Comparison of ENCODE assay signal across 9 mouse cellular contexts in genomic region chr8:108611792-108612413, GRCm38 (mm10).
DNase-seq lines count a peak whose midpoint lies in the region; ATAC-seq lines count a peak whose summit lies in the region.
"Had no signal": no experiment of that assay in that cellular context is flagged by ENCODE, and none has a peak within 500 bp of the region (broad histone marks: within the 10 kb centered on the region; RNA-seq: fewer than 3 reads in every experiment).

No protein-coding gene starts in this region.

- no peaks in the 10 kb centered on the region for H3K9me3 ChIP-seq in liver, embryonic 13.5 days (replicated peaks)
- no peaks in the 10 kb centered on the region for H3K9me3 ChIP-seq in intestine, embryonic 16.5 days (ENCODE audit: control insufficient read depth, low read length)
- H3K9me3 ChIP-seq: embryonic facial prominence, embryonic 15.5 days had no signal

- DNase-seq in embryo, embryonic 11 days = peak; percentile 23
- DNase-seq in embryo, embryonic 10.5 days (ENCODE audit: low spot score) = no peak
- peak; percentile 16 to 32 for DNase-seq in spleen, postnatal 36 days (ENCODE audit: low spot score in 2 of 2)
- DNase-seq in spleen, postnatal 14 days (ENCODE audit: low spot score in 2 of 2) = no peak
- peak; percentile 23 for DNase-seq in liver, embryonic 13.5 days
- DNase-seq in thymus, postnatal 4 days = peak; percentile 27
- no peak for DNase-seq in ovary, adult 18-20 months (ENCODE audit: low spot score)

- ATAC-seq in liver, embryonic 13.5 days (ENCODE audit: low read depth) = peak; percentile 60; the same call in 1 of the 2 replicates
- ATAC-seq in intestine, embryonic 16.5 days = no peak

- peaks cover 18% of the 10 kb centered on the region for H3K4me1 ChIP-seq in liver, embryonic 13.5 days (replicated peaks)
- H3K4me1 ChIP-seq in intestine, embryonic 16.5 days (ENCODE audit: control insufficient read depth, insufficient read depth, low read length) = no peaks in the 10 kb centered on the region

- H3K4me3 ChIP-seq in liver, embryonic 13.5 days (replicated peaks) = peak overlapping the region; percentile 10; the same call in 1 of the 2 replicates
- H3K4me3 ChIP-seq in intestine, embryonic 16.5 days (ENCODE audit: low read length) = no peak overlapping the region
- H3K4me3 ChIP-seq: embryonic facial prominence, embryonic 15.5 days had no signal

- H3K9ac ChIP-seq in liver, embryonic 13.5 days = 0 out of 2 replicates have a peak overlapping the region, but pooled peaks have one; percentile 19
- no peak overlapping the region for H3K9ac ChIP-seq in intestine, embryonic 16.5 days (ENCODE audit: low read depth, low read length)
- H3K9ac ChIP-seq: embryonic facial prominence, embryonic 15.5 days had no signal

- 14% methylated on average over 11 of the region's 11 CpGs for WGBS in liver, embryonic 13.5 days (ENCODE audit: insufficient replicate concordance)
- 67% methylated on average over 11 of the region's 11 CpGs for WGBS in intestine, embryonic 16.5 days

- no peak overlapping the region for H3K27ac ChIP-seq in liver, embryonic 13.5 days
- no peak overlapping the region for H3K27ac ChIP-seq in intestine, embryonic 16.5 days (ENCODE audit: low read length)
- H3K27ac ChIP-seq: embryonic facial prominence, embryonic 15.5 days had no signal

- 0 out of 2 replicates have a peak, but pooled peaks cover 3% of the 10 kb centered on the region for H3K27me3 ChIP-seq in liver, embryonic 13.5 days
- H3K27me3 ChIP-seq in intestine, embryonic 16.5 days (replicated peaks; ENCODE audit: control insufficient read depth, insufficient read depth, low read length) = no peaks in the 10 kb centered on the region
- H3K27me3 ChIP-seq: embryonic facial prominence, embryonic 15.5 days had no signal

- H3K36me3 ChIP-seq in liver, embryonic 13.5 days = no peaks in the 10 kb centered on the region
- H3K36me3 ChIP-seq in intestine, embryonic 16.5 days (ENCODE audit: control insufficient read depth, insufficient read depth, low read length) = no peaks in the 10 kb centered on the region
- H3K36me3 ChIP-seq: embryonic facial prominence, embryonic 15.5 days had no signal

- H3K4me2 ChIP-seq in liver, embryonic 13.5 days = peak overlapping the region; percentile 48
- H3K4me2 ChIP-seq in intestine, embryonic 16.5 days (ENCODE audit: low read depth, low read length) = no peak overlapping the region

Comparison
In these comparisons a context has a peak if more than half of its experiments do, and no peak if none do; other contexts are left out.
1. DNase-seq: peak in embryo, embryonic 11 days (single experiment), spleen, postnatal 36 days (2 of 2), liver, embryonic 13.5 days (single experiment) and thymus, postnatal 4 days (single experiment); none in embryo, embryonic 10.5 days (single experiment), spleen, postnatal 14 days (0 of 2) and ovary, adult 18-20 months (single experiment).